Mouse (Mus musculus) G1E (cell line): ENCODE measurements around the gene Prkar2b. TPM values are rescaled to one million over a fixed set of nuclear protein-coding genes. Genes with fewer than 3 reads are reported as not detected.

Experiments
- ATAC-seq: 2 replicates; pipeline ENCODE4 v1.8.0; 2016; ENCODE audit warnings: mild to moderate bottlenecking; ENCODE audit not compliant: insufficient number of reproducible peaks, poor library complexity, low FRiP score, severe bottlenecking; ENCODE audit errors: extremely low read depth
- DNase-seq: peaks from one replicate; pipeline ENCODE4 v3.0.0; 2012; ENCODE audit warnings: low spot score
- H3K27me3 ChIP-seq: 2 replicates; pipeline ENCODE4 v1.6.1; 2012; ENCODE audit warnings: mild to moderate bottlenecking, low read length, inconsistent platforms; ENCODE audit not compliant: insufficient read depth
- H3K36me3 ChIP-seq: replicated peaks from 2 replicates; pipeline ENCODE3; 2012; ENCODE audit warnings: mild to moderate bottlenecking, inconsistent platforms
- H3K4me1 ChIP-seq: 2 replicates; pipeline ENCODE4 v1.6.1; 2012; ENCODE audit warnings: low read depth, low read length, inconsistent platforms, mixed read lengths; ENCODE audit not compliant: insufficient read depth
- H3K4me3 ChIP-seq: 2 replicates; pipeline ENCODE4 v1.5.1; 2012; ENCODE audit warnings: low read depth, mild to moderate bottlenecking, inconsistent platforms, low read length, moderate library complexity, mixed read lengths
- H3K9me3 ChIP-seq: replicated peaks from 2 replicates; pipeline ENCODE4 v1.6.1; 2012; ENCODE audit warnings: inconsistent platforms
- CTCF ChIP-seq: IDR thresholded peaks from 2 replicates; pipeline ENCODE4 v1.5.1; 2012; ENCODE audit warnings: low read depth, low read length, inconsistent platforms, mixed read lengths
- GATA1 ChIP-seq: IDR thresholded peaks from 2 replicates; pipeline ENCODE4 v1.6.1; 2012; ENCODE audit warnings: borderline replicate concordance, low read length, inconsistent platforms, mixed read lengths
- GATA2 ChIP-seq: IDR thresholded peaks from 2 replicates; pipeline ENCODE4 v1.6.1; 2012; ENCODE audit warnings: low read depth, low read length, inconsistent platforms, borderline replicate concordance
- POLR2AphosphoS5 ChIP-seq: IDR thresholded peaks from 2 replicates; pipeline ENCODE4 v1.6.1; 2012; ENCODE audit warnings: low read depth, low read length, inconsistent platforms; ENCODE audit not compliant: insufficient replicate concordance
- TAL1 ChIP-seq: conservative IDR thresholded peaks from 2 replicates; pipeline ENCODE4 v1.6.1; 2012; ENCODE audit warnings: low read depth, low read length, inconsistent platforms, mixed read lengths
- polyA plus RNA-seq: library from polyadenylated mRNA; stranded (reverse); fragments of >175 nt; gene quantifications from 2 replicates; pipeline ENCODE4 v1.2.3, GENCODE M21; 2012
- total RNA-seq, 2 experiments: library from RNA; stranded (forward) in 1 of 2; stranded (reverse) in 1 of 2; fragments of 200-1000 nt in 1 of 2; fragments of >200 nt in 1 of 2; fragmentation: Nextera tagmentation in 1 of 2; gene quantifications; 2 replicates each; pipeline ENCODE4 v1.2.3; 2014 to 2017

The Prkar2b gene
- total and polyA plus RNA-seq, 3 experiments, result 179 to 849 (median 524) TPM

GRCm38 (mm10) chr12:31939026-31939425, 122.1 kb downstream of the Prkar2b start:
- no peak for ATAC-seq
- no peak overlapping the region for H3K4me3 ChIP-seq
- no peaks in the 10 kb centered on the region for H3K9me3 ChIP-seq
- peaks cover 22% of the 10 kb centered on the region for H3K4me1 ChIP-seq
- H3K27me3 ChIP-seq, result no peaks in the 10 kb centered on the region
- peaks cover 88% of the 10 kb centered on the region for H3K36me3 ChIP-seq
- no peak for DNase-seq
- TF ChIP-seq POLR2AphosphoS5 (no peak), GATA1 (no peak), GATA2 (no peak), TAL1 (no peak), CTCF (no peak)

DNA sequence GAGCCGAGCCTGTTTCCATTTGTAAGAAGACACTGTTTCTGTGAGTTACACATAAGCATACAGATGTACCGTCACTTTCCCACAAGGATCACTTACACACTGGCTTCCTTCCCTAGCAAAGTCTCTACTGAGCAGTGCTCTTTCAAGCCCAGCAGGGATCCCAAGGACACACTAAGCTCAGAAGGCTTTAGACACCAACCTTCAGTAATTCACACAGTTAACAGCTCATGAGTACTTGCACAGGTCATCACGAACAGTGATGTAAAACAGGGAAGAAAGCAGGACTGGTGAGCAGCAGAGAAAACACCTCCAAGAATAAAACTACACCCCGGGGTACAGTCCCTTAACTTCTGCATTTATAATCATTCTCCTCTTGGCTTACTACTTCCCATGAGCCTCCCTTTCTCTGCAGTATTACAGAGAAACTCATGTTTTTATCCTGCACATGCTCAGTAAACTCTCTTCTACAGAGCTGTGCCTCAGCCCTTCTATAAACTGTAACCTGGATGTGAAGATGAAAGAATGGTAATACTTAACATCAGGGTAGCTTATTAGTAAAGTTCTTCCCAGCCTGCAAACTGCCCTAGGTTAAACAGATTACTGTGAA, 122.6 kb downstream of the Prkar2b start:
- Histone ChIP-seq H3K36me3 (peaks cover 86% of the 10 kb centered on the region), H3K27me3 (no peaks in the 10 kb centered on the region), H3K4me3 (no peak overlapping the region), H3K9me3 (no peaks in the 10 kb centered on the region), H3K4me1 (peaks cover 17% of the 10 kb centered on the region)
- TF ChIP-seq GATA1 (no peak), GATA2 (no peak), CTCF (no peak), POLR2AphosphoS5 (no peak)
- ATAC-seq, result no peak
- DNase-seq, result no peak

DNA sequence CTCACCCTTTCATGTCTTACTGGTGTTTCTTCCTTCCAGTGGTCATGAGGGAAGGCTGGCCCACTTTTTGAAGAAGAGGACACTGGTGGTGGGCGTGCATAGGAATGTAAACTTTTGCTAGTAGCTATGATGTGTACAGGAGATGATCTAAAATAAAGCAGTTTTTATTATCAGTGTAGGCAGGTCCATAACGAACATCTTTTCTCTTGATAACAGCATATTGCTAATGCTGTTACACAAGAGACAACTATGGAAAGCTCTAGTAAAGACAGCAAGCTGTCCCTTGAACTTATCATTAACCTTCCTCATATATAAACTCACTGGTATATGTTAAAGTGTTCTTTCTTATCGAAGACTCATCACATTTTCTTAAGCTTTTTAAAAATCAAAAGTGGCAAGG, 123.5 kb downstream of the Prkar2b start:
- TF ChIP-seq GATA1, result no peak
- no peak for TF ChIP-seq POLR2AphosphoS5
- TF ChIP-seq TAL1, result no peak
- no peak for TF ChIP-seq CTCF
- TF ChIP-seq GATA2, result no peak
- Histone ChIP-seq H3K36me3 (peaks cover 85% of the 10 kb centered on the region), H3K27me3 (no peaks in the 10 kb centered on the region), H3K4me1 (peaks cover 8% of the 10 kb centered on the region; the same call in 1 of the 2 replicates), H3K4me3 (no peak overlapping the region), H3K9me3 (no peaks in the 10 kb centered on the region)
- no peak for ATAC-seq
- DNase-seq, result no peak

DNA sequence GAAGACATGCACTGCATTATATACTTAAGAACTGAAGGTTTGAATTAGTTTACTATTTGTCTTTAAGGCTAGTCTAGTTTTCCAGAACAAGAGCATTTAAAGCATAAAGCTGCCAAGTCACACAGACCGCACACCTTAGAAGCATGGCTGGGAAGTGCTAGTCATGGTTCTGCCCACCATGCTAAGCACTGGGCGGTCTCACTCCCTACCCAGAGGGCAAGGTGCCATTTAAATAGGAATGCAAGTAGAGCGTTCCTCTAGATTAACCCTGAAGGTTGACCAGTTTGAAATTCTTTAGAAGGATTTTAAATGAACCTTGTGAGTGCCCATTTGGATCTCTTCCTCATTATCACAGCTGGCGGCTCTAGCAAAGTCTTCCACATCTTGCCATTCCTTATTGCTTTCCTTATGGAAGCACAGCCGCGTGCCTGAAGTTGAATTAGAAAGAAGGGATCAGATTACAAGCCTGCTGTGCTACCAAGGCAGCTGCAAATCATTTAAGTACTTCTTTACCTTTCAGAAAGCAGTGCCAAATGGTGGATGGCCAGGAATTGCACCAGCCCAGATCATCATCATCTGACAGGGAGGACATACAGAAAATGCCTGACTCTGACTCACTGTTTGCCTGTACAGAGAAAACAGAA, 124.3 kb downstream of the Prkar2b start:
- no peaks in the 10 kb centered on the region for H3K27me3 ChIP-seq
- peaks cover 86% of the 10 kb centered on the region for H3K36me3 ChIP-seq
- H3K4me1 ChIP-seq, result peaks cover 6% of the 10 kb centered on the region; the same call in 1 of the 2 replicates
- DNase-seq (no peak), ATAC-seq (no peak)
- no peaks in the 10 kb centered on the region for H3K9me3 ChIP-seq
- TF ChIP-seq TAL1 (no peak), GATA2 (no peak), GATA1 (no peak), CTCF (no peak), POLR2AphosphoS5 (no peak)
- no peak overlapping the region for H3K4me3 ChIP-seq

- no peaks in the 10 kb centered on the region for H3K9me3 ChIP-seq
- DNase-seq, result no peak
- H3K4me3 ChIP-seq, result no peak overlapping the region
- no peaks in the 10 kb centered on the region for H3K27me3 ChIP-seq
- no peak for TF ChIP-seq CTCF
- TF ChIP-seq GATA2, result no peak
- TF ChIP-seq GATA1, result no peak
- no peak for TF ChIP-seq POLR2AphosphoS5
- no peak for TF ChIP-seq TAL1
- no peak for ATAC-seq
- 0 out of 2 replicates have a peak, but pooled peaks cover under 1% of the 10 kb centered on the region for H3K4me1 ChIP-seq
- peaks cover 80% of the 10 kb centered on the region for H3K36me3 ChIP-seq
These were observed 129.3 kb downstream of the Prkar2b start for GRCm38 (mm10) chr12:31931818-31932217.

DNA sequence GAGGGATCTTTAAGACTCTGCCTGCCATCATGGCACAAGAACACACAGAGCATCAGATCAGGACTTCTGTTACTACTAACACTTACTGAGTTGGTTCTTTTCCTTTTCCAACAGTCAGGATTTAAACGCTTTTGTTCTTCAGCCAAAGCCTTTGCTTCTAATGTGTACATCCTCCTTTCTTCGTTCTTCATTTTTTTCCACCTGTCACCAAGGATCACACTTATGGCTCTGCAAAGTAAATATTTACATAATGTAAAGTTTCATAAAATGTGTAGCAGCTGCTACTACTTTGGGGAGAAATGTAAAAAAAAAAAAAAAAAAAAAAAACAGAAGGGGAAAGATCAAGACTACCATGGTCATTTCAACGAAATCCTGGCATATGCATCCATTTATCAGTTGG, 132.6 kb downstream of the Prkar2b start:
- ATAC-seq (no peak), DNase-seq (no peak)
- H3K9me3 ChIP-seq, result no peaks in the 10 kb centered on the region
- TF ChIP-seq CTCF (no peak), GATA1 (no peak), GATA2 (no peak), TAL1 (no peak), POLR2AphosphoS5 (no peak)
- no peaks in the 10 kb centered on the region for H3K27me3 ChIP-seq
- peaks cover 82% of the 10 kb centered on the region for H3K36me3 ChIP-seq
- H3K4me3 ChIP-seq, result no peak overlapping the region
- 0 out of 2 replicates have a peak, but pooled peaks cover 4% of the 10 kb centered on the region for H3K4me1 ChIP-seq
